Mouse (Mus musculus): ENCODE data around the gene Lancl3. TPM values are rescaled to one million over a fixed set of nuclear protein-coding genes. Genes with fewer than 3 reads are reported as not detected.
A peak's percentile ranks its signal among the peaks of the same experiment; 100 is the strongest.

Gene Lancl3
- polyA plus RNA-seq, 1 experiment from 2014 or later, result 0.43 TPM

GRCm38 (mm10) chrX:9254901-9255300 lies 55.2 kb downstream of the Lancl3 start:
- Histone ChIP-seq H3K4me1 (ENCODE audit: control insufficient read depth, insufficient read depth, low read length) (no peaks in the 10 kb centered on the region), H3K36me3 (ENCODE audit: control insufficient read depth, insufficient read depth, low read length) (no peaks in the 10 kb centered on the region), H3K9me3 (ENCODE audit: control insufficient read depth, low read length) (no peaks in the 10 kb centered on the region), H3K9ac (ENCODE audit: low read depth, low read length) (no peak overlapping the region), H3K4me2 (ENCODE audit: low read depth, low read length) (no peak overlapping the region), H3K27ac (ENCODE audit: low read length) (no peak overlapping the region), H3K4me3 (ENCODE audit: low read length) (no peak overlapping the region), H3K27me3 (replicated peaks; ENCODE audit: control insufficient read depth, insufficient read depth, low read length) (no peaks in the 10 kb centered on the region)
- ATAC-seq, result no peak
- 83% methylated on average over 3 of the region's 3 CpGs for WGBS

- WGBS, result 77% methylated on average over 5 of the region's 5 CpGs
- no peaks in the 10 kb centered on the region for H3K36me3 ChIP-seq (ENCODE audit: control insufficient read depth, insufficient read depth, low read length)
- no peak for ATAC-seq
- H3K4me1 ChIP-seq (ENCODE audit: control insufficient read depth, insufficient read depth, low read length), result no peaks in the 10 kb centered on the region
- H3K9me3 ChIP-seq (ENCODE audit: control insufficient read depth, low read length), result no peaks in the 10 kb centered on the region
- H3K4me3 ChIP-seq (ENCODE audit: low read length), result no peak within 1 kb of the TSS
- no peak within 1 kb of the TSS for H3K4me2 ChIP-seq (ENCODE audit: low read depth, low read length)
- no peak within 1 kb of the TSS for H3K9ac ChIP-seq (ENCODE audit: low read depth, low read length)
- no peaks in the 10 kb centered on the region for H3K27me3 ChIP-seq (replicated peaks; ENCODE audit: control insufficient read depth, insufficient read depth, low read length)
- no peak within 1 kb of the TSS for H3K27ac ChIP-seq (ENCODE audit: low read length)
These were observed 57.1 kb downstream of the Lancl3 start, which contains the start of gene Gm14862 for GRCm38 (mm10) chrX:9256766-9257165. TSS of gene Gm14862 (minus strand) at chrX:9256899.

- 82% methylated on average over 7 of the region's 7 CpGs for WGBS
- no peak for ATAC-seq
These were observed 58.1 kb downstream of the Lancl3 start for GRCm38 (mm10) chrX:9257831-9258230.

GRCm38 (mm10) chrX:9259267-9259666 lies 59.6 kb downstream of the Lancl3 start:
- Histone ChIP-seq H3K36me3 (ENCODE audit: control insufficient read depth, insufficient read depth, low read length) (no peaks in the 10 kb centered on the region), H3K27ac (ENCODE audit: low read length) (no peak overlapping the region), H3K4me2 (ENCODE audit: low read depth, low read length) (no peak overlapping the region), H3K9me3 (ENCODE audit: control insufficient read depth, low read length) (no peaks in the 10 kb centered on the region), H3K4me3 (ENCODE audit: low read length) (no peak overlapping the region), H3K27me3 (replicated peaks; ENCODE audit: control insufficient read depth, insufficient read depth, low read length) (no peaks in the 10 kb centered on the region), H3K9ac (ENCODE audit: low read depth, low read length) (no peak overlapping the region), H3K4me1 (ENCODE audit: control insufficient read depth, insufficient read depth, low read length) (no peaks in the 10 kb centered on the region)
- ATAC-seq, result no peak
- 83% methylated on average over 1 of the region's 1 CpGs for WGBS

More at GRCm38 (mm10) chrX:9257831-9258230, 58.1 kb downstream of the Lancl3 start:
- Histone ChIP-seq H3K4me2 (ENCODE audit: low read depth, low read length) (no peak overlapping the region), H3K4me1 (ENCODE audit: control insufficient read depth, insufficient read depth, low read length) (no peaks in the 10 kb centered on the region), H3K9me3 (ENCODE audit: control insufficient read depth, low read length) (no peaks in the 10 kb centered on the region), H3K27me3 (replicated peaks; ENCODE audit: control insufficient read depth, insufficient read depth, low read length) (no peaks in the 10 kb centered on the region), H3K4me3 (ENCODE audit: low read length) (no peak overlapping the region), H3K27ac (ENCODE audit: low read length) (no peak overlapping the region), H3K9ac (ENCODE audit: low read depth, low read length) (no peak overlapping the region), H3K36me3 (ENCODE audit: control insufficient read depth, insufficient read depth, low read length) (no peaks in the 10 kb centered on the region)

GRCm38 (mm10) chrX:9271112-9271511 lies 71.4 kb downstream of the Lancl3 start:
- Histone ChIP-seq H3K36me3 (ENCODE audit: control insufficient read depth, insufficient read depth, low read length) (no peaks in the 10 kb centered on the region), H3K4me3 (ENCODE audit: low read length) (no peak overlapping the region), H3K9ac (ENCODE audit: low read depth, low read length) (no peak overlapping the region), H3K4me1 (ENCODE audit: control insufficient read depth, insufficient read depth, low read length) (no peaks in the 10 kb centered on the region), H3K9me3 (ENCODE audit: control insufficient read depth, low read length) (no peaks in the 10 kb centered on the region), H3K27me3 (replicated peaks; ENCODE audit: control insufficient read depth, insufficient read depth, low read length) (no peaks in the 10 kb centered on the region), H3K27ac (ENCODE audit: low read length) (no peak overlapping the region; the same call in 1 of the 2 replicates), H3K4me2 (ENCODE audit: low read depth, low read length) (no peak overlapping the region)
- 62% methylated on average over 3 of the region's 3 CpGs for WGBS
- ATAC-seq, result no peak

GRCm38 (mm10) chrX:9271947-9272459 lies 72.3 kb downstream of the Lancl3 start:
- Histone ChIP-seq H3K27me3 (replicated peaks; ENCODE audit: control insufficient read depth, insufficient read depth, low read length) (no peaks in the 10 kb centered on the region), H3K36me3 (ENCODE audit: control insufficient read depth, insufficient read depth, low read length) (no peaks in the 10 kb centered on the region), H3K4me1 (ENCODE audit: control insufficient read depth, insufficient read depth, low read length) (no peaks in the 10 kb centered on the region), H3K27ac (ENCODE audit: low read length) (peak overlapping the region; percentile 74), H3K4me2 (ENCODE audit: low read depth, low read length) (peak overlapping the region; percentile 40), H3K9me3 (ENCODE audit: control insufficient read depth, low read length) (no peaks in the 10 kb centered on the region), H3K4me3 (ENCODE audit: low read length) (peak overlapping the region; percentile 61), H3K9ac (ENCODE audit: low read depth, low read length) (peak overlapping the region; percentile 65)
- 19% methylated on average over 8 of the region's 8 CpGs for WGBS
- peak; percentile 81 for ATAC-seq

- WGBS, result 6% methylated on average over 68 of the region's 94 CpGs
These were observed 73.0 kb downstream of the Lancl3 start, which contains the start of gene Xk for GRCm38 (mm10) chrX:9272460-9273361. TSS of gene Xk (plus strand) at chrX:9272756.

GRCm38 (mm10) chrX:9273377-9274002 lies 73.8 kb downstream of the Lancl3 start:
- Histone ChIP-seq H3K27ac (ENCODE audit: low read length) (no peak overlapping the region), H3K27me3 (replicated peaks; ENCODE audit: control insufficient read depth, insufficient read depth, low read length) (no peaks in the 10 kb centered on the region), H3K4me2 (ENCODE audit: low read depth, low read length) (peak overlapping the region; percentile 40), H3K9ac (ENCODE audit: low read depth, low read length) (peak overlapping the region; percentile 65; the same call in 1 of the 2 replicates), H3K4me1 (ENCODE audit: control insufficient read depth, insufficient read depth, low read length) (no peaks in the 10 kb centered on the region), H3K9me3 (ENCODE audit: control insufficient read depth, low read length) (no peaks in the 10 kb centered on the region), H3K4me3 (ENCODE audit: low read length) (peak overlapping the region; percentile 61), H3K36me3 (ENCODE audit: control insufficient read depth, insufficient read depth, low read length) (no peaks in the 10 kb centered on the region)
- ATAC-seq, result no peak
- WGBS, result 63% methylated on average over 12 of the region's 12 CpGs

More at GRCm38 (mm10) chrX:9272460-9273361, 73.0 kb downstream of the Lancl3 start, which contains the start of gene Xk:
- H3K36me3 ChIP-seq (ENCODE audit: control insufficient read depth, insufficient read depth, low read length), result no peaks in the 10 kb centered on the region
- peak; percentile 92 for ATAC-seq
- no peaks in the 10 kb centered on the region for H3K4me1 ChIP-seq (ENCODE audit: control insufficient read depth, insufficient read depth, low read length)
- peak within 1 kb of the TSS; percentile 61 for H3K4me3 ChIP-seq (ENCODE audit: low read length)
- no peaks in the 10 kb centered on the region for H3K27me3 ChIP-seq (replicated peaks; ENCODE audit: control insufficient read depth, insufficient read depth, low read length)
- peak within 1 kb of the TSS; percentile 40 for H3K4me2 ChIP-seq (ENCODE audit: low read depth, low read length)
- H3K9me3 ChIP-seq (ENCODE audit: control insufficient read depth, low read length), result no peaks in the 10 kb centered on the region
- peak within 1 kb of the TSS; percentile 65 for H3K9ac ChIP-seq (ENCODE audit: low read depth, low read length)
- H3K27ac ChIP-seq (ENCODE audit: low read length), result peak within 1 kb of the TSS; percentile 74

GRCm38 (mm10) chrX:9274321-9274720 lies 74.6 kb downstream of the Lancl3 start:
- Histone ChIP-seq H3K4me2 (ENCODE audit: low read depth, low read length) (no peak overlapping the region), H3K9ac (ENCODE audit: low read depth, low read length) (no peak overlapping the region), H3K27me3 (replicated peaks; ENCODE audit: control insufficient read depth, insufficient read depth, low read length) (no peaks in the 10 kb centered on the region), H3K36me3 (ENCODE audit: control insufficient read depth, insufficient read depth, low read length) (no peaks in the 10 kb centered on the region), H3K4me3 (ENCODE audit: low read length) (no peak overlapping the region), H3K4me1 (ENCODE audit: control insufficient read depth, insufficient read depth, low read length) (no peaks in the 10 kb centered on the region), H3K27ac (ENCODE audit: low read length) (no peak overlapping the region), H3K9me3 (ENCODE audit: control insufficient read depth, low read length) (no peaks in the 10 kb centered on the region)
- 80% methylated on average over 8 of the region's 8 CpGs for WGBS
- ATAC-seq, result no peak

All from intestine, embryonic 16.5 days (tissue).